Mouse (Mus musculus) hindlimb bud, embryonic 11.5 days (tissue): Measurements from ENCODE around the gene Ppp1r12c.
"Not testable (repeated sequence)": the region's sequence is repeated elsewhere in the genome, so short reads cannot be mapped to it uniquely, and the experiment has no call there.

ENCODE experiments used
- DNase-seq: peaks from one replicate; pipeline ENCODE4 v3.0.0-alpha.2; 2012; ENCODE audit warnings: low read depth, low spot score; ENCODE audit errors: extremely low spot score

The Ppp1r12c gene

DNA sequence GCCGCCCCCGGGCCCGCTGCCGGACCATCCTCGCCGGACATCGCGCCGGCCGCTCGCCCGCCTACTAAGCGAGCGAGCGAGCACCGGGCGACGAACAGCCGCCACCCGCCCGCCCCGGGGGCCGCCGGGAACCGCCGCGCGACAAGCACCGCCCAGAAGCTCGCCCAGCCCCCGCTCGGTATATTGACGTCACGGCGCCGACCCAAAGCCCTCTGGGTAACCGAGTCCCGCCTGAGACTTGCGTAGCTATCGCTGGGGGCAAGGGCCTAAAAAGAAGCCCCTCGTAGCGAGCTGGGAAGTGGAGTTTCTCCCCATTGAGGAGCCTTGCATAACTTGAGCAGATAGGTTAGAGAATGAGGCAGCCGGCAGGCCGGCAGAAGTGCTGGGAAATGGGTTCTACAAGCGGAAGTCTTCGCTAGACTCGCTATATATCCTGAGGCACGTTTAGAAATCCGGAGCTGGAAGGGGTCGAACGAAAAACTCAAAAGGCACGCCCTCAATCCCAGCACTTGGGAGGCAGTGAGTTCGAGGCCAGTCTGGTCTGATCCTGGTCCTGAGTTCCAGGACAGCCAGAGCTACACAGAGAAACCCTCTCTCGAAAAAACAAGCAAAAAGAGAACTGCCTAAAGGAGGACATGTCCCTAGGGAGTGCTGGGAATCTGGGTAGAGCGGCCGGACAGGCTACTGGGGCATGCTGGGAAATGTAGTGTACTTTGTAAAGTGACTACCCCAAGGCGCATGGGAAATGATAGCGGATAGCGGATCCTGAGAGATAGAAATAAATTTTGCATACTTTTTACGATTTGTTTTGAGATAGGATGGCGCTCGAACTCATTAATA, at the start of gene Ppp1r12c:
TSS of gene Ppp1r12c (minus strand) at position 123 of the 840 bp plus-strand sequence.
- peak; percentile 80 for DNase-seq

- DNase-seq, result no peak
Measured at GRCm38 (mm10) chr7:4547221-4547641, 45.8 kb upstream of the Ppp1r12c start, which contains the start of gene Syt5. Gene Syt5 (minus strand): TSS chr7:4547541.

GRCm38 (mm10) chr7:4546591-4547131, 45.2 kb upstream of the Ppp1r12c start:
- DNase-seq, result no peak

DNA sequence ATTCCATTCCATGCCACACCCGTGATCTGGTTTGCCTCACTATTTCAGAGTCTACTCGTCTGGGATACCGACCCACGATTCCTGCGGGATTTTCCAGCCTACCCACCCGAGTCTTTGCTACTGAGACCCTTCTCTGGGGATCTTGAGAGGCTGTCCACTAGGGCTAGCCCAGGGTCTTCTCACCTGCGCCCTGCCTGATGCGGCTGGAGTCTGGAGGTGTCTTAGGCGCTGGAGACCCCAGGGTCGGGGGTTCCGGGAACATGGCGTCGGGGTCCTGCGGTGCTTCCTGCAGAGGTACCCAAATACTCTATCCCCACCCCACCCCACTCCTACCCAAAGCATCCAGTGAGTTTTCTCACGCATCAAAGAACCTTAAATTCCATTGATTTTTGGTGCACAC, 44.6 kb upstream of the Ppp1r12c start:
- no peak for DNase-seq

DNA sequence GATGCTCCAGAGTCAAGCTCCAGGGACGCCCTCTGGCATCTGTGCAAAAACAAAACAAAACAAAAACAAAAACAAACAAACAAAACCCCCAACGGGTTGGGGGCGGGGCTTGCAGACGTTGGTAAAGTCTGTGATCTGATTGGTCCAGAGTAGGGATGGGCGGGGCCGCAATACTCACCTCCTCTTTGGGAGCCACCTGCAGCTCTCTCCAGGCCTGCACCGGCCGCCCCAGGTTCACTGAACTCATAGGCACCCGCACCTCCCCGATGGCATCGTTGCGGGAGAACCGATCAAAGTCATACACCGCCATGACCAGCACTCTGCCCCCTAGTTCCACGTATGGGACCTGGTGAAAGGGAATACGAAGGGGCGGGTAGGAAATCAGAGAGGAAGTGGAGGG, 40.5 kb upstream of the Ppp1r12c start:
- no peak for DNase-seq

GRCm38 (mm10) chr7:4541344-4541743, 39.9 kb upstream of the Ppp1r12c start:
- DNase-seq, result no peak

- no peak for DNase-seq
Measured at GRCm38 (mm10) chr7:4539019-4539418, 37.5 kb upstream of the Ppp1r12c start.

DNA sequence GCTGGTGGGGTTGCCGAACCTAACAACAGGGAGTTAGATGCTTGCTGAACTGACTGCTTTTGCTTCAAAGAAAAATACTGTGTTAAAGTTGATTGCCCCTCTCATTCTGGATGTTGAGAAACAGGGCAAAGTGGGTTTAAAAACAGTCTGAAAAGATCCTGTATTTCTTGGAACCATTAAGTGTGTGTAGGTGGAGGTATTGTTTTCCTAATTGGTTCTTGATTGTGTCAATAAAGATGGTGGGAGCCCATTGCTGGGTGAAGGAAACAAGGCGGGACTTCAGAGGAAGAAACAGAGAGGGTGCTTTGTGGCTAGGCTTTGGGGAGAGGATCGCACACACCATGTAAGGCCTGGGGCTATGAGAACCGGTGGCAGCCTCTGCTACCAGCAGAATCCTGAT, 35.7 kb upstream of the Ppp1r12c start:
- no peak for DNase-seq

GRCm38 (mm10) chr7:4536369-4536768, 34.9 kb upstream of the Ppp1r12c start:
- DNase-seq, result no peak

- DNase-seq, result peak; percentile 90
Measured at GRCm38 (mm10) chr7:4532005-4532729, 30.7 kb upstream of the Ppp1r12c start, which contains the start of gene Dnaaf3. Gene Dnaaf3 (minus strand): TSS chr7:4532453.

DNA sequence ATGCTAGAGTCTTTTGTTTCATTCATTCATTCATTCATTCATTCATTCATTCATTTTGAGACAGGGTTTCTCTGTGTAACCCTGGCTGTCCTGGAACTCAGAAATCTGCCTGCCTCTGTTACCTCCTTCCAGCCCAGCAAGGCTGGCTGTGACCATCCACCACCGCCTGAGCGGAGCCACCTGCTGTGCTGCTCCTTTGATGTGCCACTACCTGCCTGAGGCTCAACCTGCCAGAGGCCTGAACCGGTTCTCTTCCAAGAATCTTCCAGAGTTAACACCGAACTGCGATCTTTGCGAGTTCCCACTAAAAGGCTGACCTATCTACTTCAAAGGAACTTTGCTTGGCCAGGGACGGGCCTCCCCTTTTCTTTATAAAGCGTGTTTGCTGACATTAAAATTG, 28.7 kb upstream of the Ppp1r12c start:
- not testable (repeated sequence) for DNase-seq

DNA sequence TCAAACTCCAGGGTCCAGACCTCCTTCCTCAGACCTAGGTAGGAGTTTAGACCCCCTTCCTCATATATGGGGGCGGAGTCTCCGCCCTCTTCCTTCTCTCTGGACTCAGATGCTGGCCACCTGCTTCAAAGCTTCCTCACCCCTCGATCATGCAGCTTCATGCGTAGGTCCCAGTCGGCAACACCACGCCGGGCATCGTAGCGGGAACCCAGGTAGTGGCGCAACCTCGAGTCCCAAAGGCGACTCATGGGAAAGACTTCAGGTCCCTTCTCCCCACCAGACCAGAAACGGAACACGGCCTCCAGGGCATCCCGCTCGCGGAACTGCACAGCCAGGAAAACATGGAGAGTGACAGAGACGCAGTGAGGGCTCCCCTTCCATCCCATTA, 25.8 kb upstream of the Ppp1r12c start:
- no peak for DNase-seq

- DNase-seq, result peak; percentile 82
Measured at GRCm38 (mm10) chr7:4526341-4527301, 25.1 kb upstream of the Ppp1r12c start.

GRCm38 (mm10) chr7:4524212-4524922, 22.9 kb upstream of the Ppp1r12c start, which contains the start of gene Tnni3:
Gene Tnni3 (minus strand): TSS chr7:4524229.
- DNase-seq, result not testable (repeated sequence)

DNA sequence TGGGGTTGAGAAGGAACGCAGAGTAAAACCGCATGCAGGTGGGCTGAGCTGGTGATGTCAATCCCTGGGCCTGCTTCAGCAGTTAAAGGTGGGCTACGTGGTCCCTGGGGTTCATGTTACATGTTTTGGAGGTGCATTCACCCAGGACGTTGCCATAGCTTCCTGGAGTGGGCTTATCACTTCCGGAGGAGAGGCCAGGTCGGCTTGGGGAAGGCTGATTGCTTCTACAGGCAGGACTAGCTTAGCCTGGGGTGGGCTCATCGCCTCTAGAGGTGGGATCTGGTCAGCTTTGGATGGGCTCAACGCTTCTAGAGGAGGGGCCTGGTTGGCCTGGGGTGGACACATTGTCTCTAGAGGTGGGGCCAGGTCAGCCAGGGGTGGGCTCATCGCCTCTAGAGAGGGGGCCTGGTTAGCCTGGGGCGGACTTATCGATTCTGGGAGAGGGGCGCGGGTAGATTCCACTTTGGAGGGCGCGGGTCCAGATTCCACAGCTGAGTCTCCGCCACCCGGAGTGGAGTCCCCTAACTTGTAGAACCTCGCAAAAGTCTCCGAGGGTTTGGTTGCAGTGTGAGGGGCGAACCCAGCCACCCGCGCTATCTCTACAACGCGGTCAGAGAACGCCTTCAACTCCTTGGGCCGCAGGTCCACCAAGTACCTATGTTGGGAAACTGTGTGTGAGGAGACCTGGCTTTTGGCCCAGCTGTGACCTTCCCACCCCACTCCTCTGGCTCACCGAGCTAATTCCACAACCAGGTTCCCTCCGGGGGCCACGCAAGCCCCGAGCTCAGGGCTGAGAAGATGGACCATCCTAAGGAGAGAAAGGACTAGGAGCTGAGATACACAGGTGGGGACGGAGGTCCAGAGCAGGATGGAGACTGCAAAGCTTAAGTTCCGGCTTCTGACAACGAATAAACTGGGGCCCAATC, 22.0 kb upstream of the Ppp1r12c start:
- DNase-seq, result no peak

DNA sequence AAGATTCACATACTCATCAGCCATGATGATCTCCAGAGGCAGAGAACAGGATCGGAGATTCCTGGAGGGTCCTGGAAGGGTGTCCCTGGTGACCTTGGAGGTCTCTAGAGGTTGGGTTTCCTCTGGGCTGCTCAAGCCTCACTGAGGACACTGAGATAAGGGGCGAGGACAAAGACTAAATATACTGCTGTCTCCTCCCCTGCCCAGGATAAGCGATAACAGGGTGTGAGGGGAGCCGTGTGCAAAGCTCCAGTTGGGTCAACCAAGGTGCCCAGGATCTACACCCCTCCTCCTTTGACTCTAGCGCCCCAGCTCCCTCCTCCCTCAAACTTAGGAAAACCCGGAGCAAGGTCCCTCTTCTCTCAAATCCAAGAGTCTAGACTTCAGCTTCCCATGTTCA, 20.8 kb upstream of the Ppp1r12c start:
- DNase-seq, result no peak

DNA sequence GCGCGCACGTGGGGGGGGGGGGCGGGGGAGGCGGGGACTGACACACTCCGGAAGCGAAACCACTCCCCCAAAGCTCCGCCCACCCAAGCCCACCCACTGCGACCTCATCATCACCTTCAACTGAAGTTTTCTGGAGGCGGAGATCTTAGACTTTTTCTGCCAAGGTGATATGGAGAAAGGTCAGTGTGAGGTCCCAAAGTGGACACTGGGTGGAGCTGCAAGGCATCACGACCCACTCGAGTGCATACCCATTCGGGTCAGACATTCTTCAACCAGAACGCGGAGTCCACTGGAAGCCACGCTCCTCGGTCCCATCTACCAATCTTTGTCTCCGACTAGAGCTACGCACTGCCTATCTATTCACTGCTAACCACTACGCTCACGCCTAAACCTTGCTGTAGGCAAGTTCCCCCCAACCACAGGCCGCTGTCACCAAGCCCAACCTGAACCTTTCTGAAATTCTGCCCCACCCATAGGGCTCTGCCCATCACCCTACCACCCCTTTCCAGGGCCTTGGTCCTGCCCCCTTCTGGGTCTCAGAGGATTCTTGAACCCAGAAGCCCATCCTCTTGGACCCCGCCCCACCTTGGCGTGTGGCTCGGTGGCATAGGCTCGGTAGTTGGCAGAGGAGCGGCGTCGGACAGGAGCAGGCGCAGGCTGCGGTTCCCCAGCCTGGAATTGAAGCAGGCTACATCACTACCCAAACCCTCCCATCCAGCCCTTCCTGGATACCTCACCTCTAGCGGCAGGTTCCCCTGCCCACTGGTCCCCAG, 19.9 kb upstream of the Ppp1r12c start:
- no peak for DNase-seq

DNA sequence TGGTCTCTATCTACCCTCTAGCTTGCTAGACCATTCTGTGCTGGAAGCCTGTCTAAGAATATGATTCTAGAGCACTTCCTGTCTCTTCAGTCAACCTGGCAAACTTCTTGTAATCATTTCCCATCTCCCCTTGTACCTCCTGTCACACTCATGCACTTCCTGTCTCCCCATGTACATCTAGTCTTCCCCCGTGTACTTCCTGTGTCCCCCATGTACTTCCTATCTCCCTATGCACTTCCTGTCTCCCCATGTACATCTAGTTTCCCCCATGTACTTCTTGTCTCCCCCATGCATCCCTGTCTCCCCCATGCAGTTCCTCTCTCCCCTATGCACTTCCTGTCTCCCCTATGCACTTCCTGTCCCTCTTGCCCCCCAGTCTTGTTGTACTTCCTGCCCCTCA, 17.0 kb upstream of the Ppp1r12c start:
- DNase-seq, result no peak
